Mouse (Mus musculus) bone marrow, adult 2 months (tissue): ENCODE measurements around the gene Iqch. TPM values are rescaled to one million over a fixed set of nuclear protein-coding genes. Genes with fewer than 3 reads are reported as not detected.

Experiments used
- H3K27ac ChIP-seq: fragments of 200-500 bp; 2 replicates; pipeline ENCODE4 v1.5.1; 2012; ENCODE audit warnings: low read depth, mild to moderate bottlenecking, control low read depth, inconsistent platforms, low read length; ENCODE audit not compliant: control insufficient read depth, poor library complexity, insufficient read depth
- H3K4me1 ChIP-seq: fragments of 200-500 bp; 2 replicates; pipeline ENCODE4 v1.6.1; 2011; ENCODE audit warnings: low read length; ENCODE audit not compliant: control insufficient read depth, insufficient read depth
- H3K4me3 ChIP-seq: fragments of 200-500 bp; replicated peaks from 2 replicates; pipeline ENCODE3; 2011; ENCODE audit warnings: mild to moderate bottlenecking, low read depth, low read length, control low read depth; ENCODE audit not compliant: control insufficient read depth
- CTCF ChIP-seq: fragments of 200-500 bp; IDR thresholded peaks from 2 replicates; pipeline ENCODE4 v1.5.1; 2011; ENCODE audit warnings: low read length, control low read depth; ENCODE audit not compliant: control insufficient read depth, insufficient read depth
- POLR2A ChIP-seq: fragments of 200-500 bp; IDR thresholded peaks from 2 replicates; pipeline ENCODE4 v1.6.1; 2011; ENCODE audit warnings: low read depth, mild to moderate bottlenecking, control low read depth, low read length, borderline replicate concordance; ENCODE audit not compliant: control insufficient read depth
- WGBS: fragments of 180-500 bp; shearing (Covaris S2); methylation state at CpG from one replicate; pipeline ENCODE4 v1.1.7; 2018; 5-methylcytosine and 5-hydroxymethylcytosine counted together
- polyA plus RNA-seq: library from polyadenylated mRNA; stranded (reverse); fragments of >200 nt; gene quantifications from 2 replicates; pipeline ENCODE4 v1.2.4, GENCODE M21; 2011; ENCODE audit warnings: low replicate concordance; ENCODE audit not compliant: missing spikeins, insufficient read depth, insufficient read length

Gene Iqch
- polyA plus RNA-seq, 1 experiment: not detected

- no peak for TF ChIP-seq POLR2A
- no peak for TF ChIP-seq CTCF
- WGBS: 79% methylated on average over 7 of the region's 7 CpGs
Observed at GRCm38 (mm10) chr9:63541301-63541700, 61.0 kb downstream of the Iqch start.

GRCm38 (mm10) chr9:63537489-63537888 lies 64.8 kb downstream of the Iqch start:
- Histone ChIP-seq H3K27ac (no peak overlapping the region), H3K4me1 (peaks cover 1% of the 10 kb centered on the region; the same call in 1 of the 2 replicates), H3K4me3 (no peak overlapping the region)
- TF ChIP-seq POLR2A (no peak), CTCF (no peak)
- WGBS: 78% methylated on average over 4 of the region's 4 CpGs

More at GRCm38 (mm10) chr9:63541301-63541700, 61.0 kb downstream of the Iqch start:
- H3K27ac ChIP-seq: no peak overlapping the region
- H3K4me1 ChIP-seq: no peaks in the 10 kb centered on the region
- H3K4me3 ChIP-seq: no peak overlapping the region

GRCm38 (mm10) chr9:63535042-63535441 lies 67.3 kb downstream of the Iqch start:
- no peak overlapping the region for H3K27ac ChIP-seq
- 89% methylated on average over 6 of the region's 6 CpGs for WGBS

GRCm38 (mm10) chr9:63534371-63534780 lies 67.9 kb downstream of the Iqch start:
- H3K27ac ChIP-seq: no peak overlapping the region
- TF ChIP-seq POLR2A (no peak), CTCF (no peak)

More at GRCm38 (mm10) chr9:63535042-63535441, 67.3 kb downstream of the Iqch start:
- TF ChIP-seq CTCF: no peak
- H3K4me3 ChIP-seq: no peak overlapping the region
- H3K4me1 ChIP-seq: peaks cover 1% of the 10 kb centered on the region; the same call in 1 of the 2 replicates

GRCm38 (mm10) chr9:63532966-63533711 lies 69.2 kb downstream of the Iqch start:
- 54% methylated on average over 9 of the region's 9 CpGs for WGBS
- H3K27ac ChIP-seq: no peak overlapping the region
- H3K4me1 ChIP-seq: peaks cover 1% of the 10 kb centered on the region; the same call in 1 of the 2 replicates
- H3K4me3 ChIP-seq: no peak overlapping the region
- TF ChIP-seq POLR2A (no peak), CTCF (no peak)

More at GRCm38 (mm10) chr9:63534371-63534780, 67.9 kb downstream of the Iqch start:
- 76% methylated on average over 7 of the region's 7 CpGs for WGBS
- peaks cover 1% of the 10 kb centered on the region; the same call in 1 of the 2 replicates for H3K4me1 ChIP-seq
- no peak overlapping the region for H3K4me3 ChIP-seq

- Histone ChIP-seq H3K4me1 (no peaks in the 10 kb centered on the region), H3K27ac (no peak overlapping the region), H3K4me3 (no peak overlapping the region)
- no peak for TF ChIP-seq POLR2A
- TF ChIP-seq CTCF: no peak
- WGBS: 92% methylated on average over 2 of the region's 2 CpGs
Observed at GRCm38 (mm10) chr9:63523937-63524253, 78.4 kb downstream of the Iqch start.

- H3K4me1 ChIP-seq: no peaks in the 10 kb centered on the region
- H3K27ac ChIP-seq: no peak overlapping the region
- WGBS: 86% methylated on average over 14 of the region's 14 CpGs
- TF ChIP-seq POLR2A: no peak
- TF ChIP-seq CTCF: no peak
- no peak overlapping the region for H3K4me3 ChIP-seq
Observed at GRCm38 (mm10) chr9:63523251-63523936, 78.9 kb downstream of the Iqch start.

GRCm38 (mm10) chr9:63512851-63513250 lies 89.4 kb downstream of the Iqch start:
- WGBS: 36% methylated on average over 5 of the region's 5 CpGs
- Histone ChIP-seq H3K27ac (no peak overlapping the region), H3K4me1 (no peaks in the 10 kb centered on the region), H3K4me3 (no peak overlapping the region)
- TF ChIP-seq CTCF (no peak), POLR2A (no peak)

GRCm38 (mm10) chr9:63511034-63511433 lies 91.3 kb downstream of the Iqch start:
- Histone ChIP-seq H3K4me1 (no peaks in the 10 kb centered on the region), H3K4me3 (no peak overlapping the region), H3K27ac (no peak overlapping the region)
- TF ChIP-seq POLR2A (no peak), CTCF (no peak)
- 40% methylated on average over 4 of the region's 4 CpGs for WGBS
